Mouse (Mus musculus): ENCODE measurements around the gene Dner.

DNA sequence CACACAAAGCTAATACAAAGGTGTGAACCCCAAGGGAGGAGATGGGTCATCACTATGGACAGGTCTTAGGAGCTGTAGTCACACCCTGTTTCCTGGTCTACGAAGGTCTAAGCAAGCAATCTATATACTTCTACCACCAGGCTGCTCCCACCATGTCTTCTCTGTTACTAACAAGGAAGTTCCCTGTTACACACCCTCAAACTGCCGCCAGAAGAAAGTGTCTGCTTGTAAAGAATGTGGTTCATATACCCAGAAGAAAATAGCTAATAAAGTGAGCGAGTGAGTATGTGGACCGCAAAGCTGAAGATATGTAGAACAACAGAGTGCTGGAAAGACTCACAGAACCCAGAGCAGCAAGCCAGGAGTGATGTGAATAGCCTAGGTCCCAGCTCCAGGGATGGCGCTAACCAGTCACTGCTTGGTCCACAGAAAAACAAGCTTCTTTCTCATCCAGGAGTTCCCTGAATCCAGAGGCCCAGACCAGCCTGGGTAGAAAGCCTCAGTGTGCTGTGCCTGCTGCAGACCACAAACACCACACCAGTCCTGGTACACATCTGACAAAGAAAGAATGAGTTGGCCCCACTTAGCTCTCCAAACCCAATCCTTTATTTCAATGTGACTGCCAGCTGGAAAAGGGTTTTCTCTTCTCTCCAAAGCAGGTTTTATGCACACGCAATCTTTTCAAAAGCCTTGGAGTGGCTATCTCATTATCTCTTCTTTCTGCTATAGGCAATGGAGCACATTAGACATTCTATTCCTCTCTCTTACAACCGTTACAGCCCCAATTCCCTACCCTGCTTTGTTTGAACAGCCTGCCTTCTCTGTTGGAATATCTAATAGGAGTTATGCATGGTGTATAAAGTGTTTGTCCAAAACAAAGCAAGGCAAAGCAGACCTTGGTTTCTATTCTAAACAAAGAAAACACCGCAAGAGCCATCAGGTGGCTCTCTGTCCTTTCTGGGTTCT is 139.2 kb downstream of the Dner start:
- TF ChIP-seq CTCF (IDR thresholded peaks at IDR 0.05; ENCODE audit: low read depth, low read length) (no peak), GATA1 (IDR thresholded peaks at IDR 0.05; ENCODE audit: borderline replicate concordance, low read length) (no peak), TAL1 (conservative IDR thresholded peaks at IDR 0.05; ENCODE audit: low read depth, low read length) (no peak), GATA2 (IDR thresholded peaks at IDR 0.05; ENCODE audit: borderline replicate concordance, low read depth, low read length) (no peak), POLR2AphosphoS5 (IDR thresholded peaks at IDR 0.05; ENCODE audit: insufficient replicate concordance, low read depth, low read length) (no peak)

Measured in G1E (cell line).